In the genomic region with DNA sequence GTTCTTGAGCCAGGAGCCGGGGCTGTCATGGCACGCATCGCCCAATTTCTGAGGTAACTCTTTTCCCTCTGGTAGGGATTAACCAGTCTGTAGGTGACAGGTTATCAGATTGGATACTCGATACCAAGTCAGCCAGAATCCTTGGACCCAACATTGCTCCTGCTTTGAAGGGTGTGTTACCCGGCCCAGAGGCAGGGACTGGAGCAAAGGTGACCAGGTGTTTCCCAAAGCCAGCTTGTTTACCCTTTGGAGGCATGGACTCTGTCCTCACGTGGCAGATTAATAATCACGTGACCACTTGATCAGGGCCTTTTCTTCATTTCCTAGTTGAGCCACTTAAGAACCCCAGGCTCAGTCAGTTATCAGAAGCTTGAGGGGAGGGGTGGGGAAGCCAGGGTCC, we compare ENCODE assay signal across 12 mouse cellular contexts. TPM values are rescaled to one million over a fixed set of nuclear protein-coding genes. Genes with fewer than 3 reads are reported as not detected.
DNase-seq lines count a peak whose midpoint lies in the region; ATAC-seq and TF ChIP-seq lines count a peak whose summit lies in the region.
"Had no signal": no experiment of that assay in that cellular context is flagged by ENCODE, and none has a peak within 500 bp of the region (broad histone marks: within the 10 kb centered on the region; RNA-seq: fewer than 3 reads in every experiment).

No protein-coding gene starts in this region.

- H3K4me2 ChIP-seq in hindbrain, embryonic 13.5 days = peak overlapping the region; percentile 77
- no peak overlapping the region for H3K4me2 ChIP-seq in hindbrain, embryonic 11.5 days (replicated peaks; ENCODE audit: low read depth, low read length)
- H3K4me2 ChIP-seq in kidney, postnatal 0 days (ENCODE audit: low read length) = peak overlapping the region; percentile 87
- H3K4me2 ChIP-seq in midbrain, embryonic 13.5 days (replicated peaks) = no peak overlapping the region; the same call in 1 of the 2 replicates

- H3K27ac ChIP-seq in hindbrain, embryonic 13.5 days = no peak overlapping the region
- H3K27ac ChIP-seq in hindbrain, embryonic 11.5 days (ENCODE audit: low read depth, low read length) = no peak overlapping the region
- H3K27ac ChIP-seq in brown adipose tissue, adult 24 weeks (replicated peaks; ENCODE audit: low read depth, low read length) = no peak overlapping the region
- no peak overlapping the region for H3K27ac ChIP-seq in kidney, postnatal 0 days
- no peak overlapping the region for H3K27ac ChIP-seq in midbrain, embryonic 13.5 days
- no peak overlapping the region for H3K27ac ChIP-seq in cerebellum, adult 2 months (ENCODE audit: insufficient read depth, low read length)

- H3K36me3 ChIP-seq in hindbrain, embryonic 13.5 days = peaks cover 46% of the 10 kb centered on the region
- peaks cover 2% of the 10 kb centered on the region; the same call in 1 of the 2 replicates for H3K36me3 ChIP-seq in hindbrain, embryonic 11.5 days (ENCODE audit: control insufficient read depth, insufficient read depth, low read length)
- peaks cover 33% of the 10 kb centered on the region for H3K36me3 ChIP-seq in kidney, postnatal 0 days (ENCODE audit: insufficient read depth, low read length)
- peaks cover 48% of the 10 kb centered on the region for H3K36me3 ChIP-seq in midbrain, embryonic 13.5 days

- peak overlapping the region; percentile 77; the same call in 1 of the 2 replicates for H3K4me3 ChIP-seq in hindbrain, embryonic 13.5 days
- no peak overlapping the region for H3K4me3 ChIP-seq in hindbrain, embryonic 11.5 days (ENCODE audit: low read depth, low read length)
- H3K4me3 ChIP-seq in brown adipose tissue, adult 24 weeks (ENCODE audit: insufficient read depth, low read depth, low read length) = peak overlapping the region; percentile 95; the same call in 1 of the 2 replicates
- H3K4me3 ChIP-seq in kidney, postnatal 0 days (replicated peaks; ENCODE audit: low read depth, low read length) = no peak overlapping the region
- H3K4me3 ChIP-seq in midbrain, embryonic 13.5 days (replicated peaks) = peak overlapping the region; percentile 84
- H3K4me3 ChIP-seq in cerebellum, adult 2 months (replicated peaks; ENCODE audit: insufficient read depth, low read depth, low read length) = no peak overlapping the region

- no peaks in the 10 kb centered on the region for H3K9me3 ChIP-seq in hindbrain, embryonic 13.5 days
- H3K9me3 ChIP-seq in hindbrain, embryonic 11.5 days (ENCODE audit: control insufficient read depth, low read length) = no peaks in the 10 kb centered on the region
- no peaks in the 10 kb centered on the region for H3K9me3 ChIP-seq in kidney, postnatal 0 days (replicated peaks; ENCODE audit: low read length)
- H3K9me3 ChIP-seq in midbrain, embryonic 13.5 days = no peaks in the 10 kb centered on the region

- H3K27me3 ChIP-seq in hindbrain, embryonic 13.5 days = peaks cover 21% of the 10 kb centered on the region
- 0 out of 2 replicates have a peak, but pooled peaks cover 2% of the 10 kb centered on the region for H3K27me3 ChIP-seq in hindbrain, embryonic 11.5 days (ENCODE audit: control insufficient read depth, insufficient read depth, low read length)
- H3K27me3 ChIP-seq in kidney, postnatal 0 days (ENCODE audit: insufficient read depth, low read length) = no peaks in the 10 kb centered on the region
- H3K27me3 ChIP-seq in midbrain, embryonic 13.5 days = peaks cover 21% of the 10 kb centered on the region
- no peaks in the 10 kb centered on the region for H3K27me3 ChIP-seq in cerebellum, adult 2 months (ENCODE audit: control insufficient read depth, insufficient read depth, low read length)

- ATAC-seq in hindbrain, embryonic 13.5 days (ENCODE audit: low FRiP score) = no peak
- no peak for ATAC-seq in hindbrain, embryonic 11.5 days (ENCODE audit: low FRiP score)
- ATAC-seq in kidney, postnatal 0 days (replicated peaks; ENCODE audit: low FRiP score, low read depth) = no peak
- ATAC-seq in midbrain, embryonic 13.5 days = no peak
- ATAC-seq: activated CD4-positive, CD25-positive, alpha-beta regulatory T cell, adult 4 months had no signal

- H3K9ac ChIP-seq in hindbrain, embryonic 13.5 days = peak overlapping the region; percentile 96
- H3K9ac ChIP-seq in hindbrain, embryonic 11.5 days (ENCODE audit: low read depth, low read length) = no peak overlapping the region
- no peak overlapping the region for H3K9ac ChIP-seq in kidney, postnatal 0 days (ENCODE audit: low read depth, low read length)
- H3K9ac ChIP-seq in midbrain, embryonic 13.5 days (replicated peaks) = peak overlapping the region; percentile 91; the same call in 1 of the 2 replicates

- TF ChIP-seq CTCF in kidney, postnatal 0 days (IDR thresholded peaks at IDR 0.05; ENCODE audit: low read depth) = no peak
- no peak for TF ChIP-seq CTCF in cerebellum, adult 2 months (IDR thresholded peaks at IDR 0.05; ENCODE audit: borderline replicate concordance, insufficient read depth, low read depth, low read length)

- no peak for TF ChIP-seq POLR2A in cerebellum, adult 2 months (IDR thresholded peaks at IDR 0.05; ENCODE audit: borderline replicate concordance, insufficient read depth, low read length)

- DNase-seq in hindbrain, embryonic 11.5 days (ENCODE audit: low spot score) = no peak
- DNase-seq in kidney, postnatal 0 days (ENCODE audit: low spot score) = no peak
- DNase-seq in right cerebral cortex, postnatal 4 days = no peak
- DNase-seq in cerebellum, adult 2 months = no peak
- DNase-seq in cerebellum, adult 11 months = no peak
- DNase-seq: layer of hippocampus, adult 9-11 months; retina, postnatal 1 day; thymus, adult 18-20 months had no signal

- peaks cover 40% of the 10 kb centered on the region for H3K4me1 ChIP-seq in hindbrain, embryonic 13.5 days (replicated peaks)
- peaks cover 4% of the 10 kb centered on the region; the same call in 1 of the 2 replicates for H3K4me1 ChIP-seq in hindbrain, embryonic 11.5 days (replicated peaks; ENCODE audit: control insufficient read depth, insufficient read depth, low read length)
- H3K4me1 ChIP-seq in brown adipose tissue, adult 24 weeks (ENCODE audit: control insufficient read depth, insufficient read depth, insufficient read length, low read length) = peaks cover 10% of the 10 kb centered on the region
- peaks cover 21% of the 10 kb centered on the region for H3K4me1 ChIP-seq in kidney, postnatal 0 days (replicated peaks; ENCODE audit: insufficient read depth, low read length)
- peaks cover 36% of the 10 kb centered on the region for H3K4me1 ChIP-seq in midbrain, embryonic 13.5 days (replicated peaks)
- peaks cover 9% of the 10 kb centered on the region for H3K4me1 ChIP-seq in cerebellum, adult 2 months (ENCODE audit: control insufficient read depth, insufficient read depth, low read length)

- WGBS in hindbrain, embryonic 13.5 days = 91% methylated on average over 7 of the region's 7 CpGs
- WGBS in hindbrain, embryonic 11.5 days = 92% methylated on average over 7 of the region's 7 CpGs
- WGBS in kidney, postnatal 0 days = 85% methylated on average over 7 of the region's 7 CpGs
- WGBS in midbrain, embryonic 13.5 days = 88% methylated on average over 7 of the region's 7 CpGs
- 84% methylated on average over 7 of the region's 7 CpGs for WGBS in cerebellum, adult 2 months

RNA-seq across cellular contexts. Expression of a gene that starts 1.5 kb away (rescaled TPM):
- polyA plus RNA-seq in hindbrain, embryonic 13.5 days (2015; fragmentation: Nextera tagmentation; extraction: Ambion mirVana) = 6.1 and 6.2 TPM in 2 replicates
- polyA plus RNA-seq in hindbrain, embryonic 11.5 days (2014; fragmentation: Nextera tagmentation; extraction: Ambion mirVana) = 5.7 and 7.4 TPM in 2 replicates
- polyA plus RNA-seq in brown adipose tissue, adult 24 weeks (2012; ENCODE audit: insufficient read depth, insufficient read length, missing spikeins) = 11.2 and 13.3 TPM in 2 replicates
- polyA plus RNA-seq in kidney, postnatal 0 days (2015; fragmentation: Nextera tagmentation; extraction: Ambion mirVana) = 26.5 and 29.3 TPM in 2 replicates
- 4.5 and 4.7 TPM in 2 replicates for polyA plus RNA-seq in midbrain, embryonic 13.5 days (2015; fragmentation: Nextera tagmentation; extraction: Ambion mirVana)
- polyA plus RNA-seq in cerebellum, adult 2 months (2012; rRNA removed) = 5.4 and 6.1 TPM in 2 replicates

RNA-seq across cellular contexts. Expression of a gene that starts 3.3 kb away (rescaled TPM):
- 106 and 110 TPM in 2 replicates for polyA plus RNA-seq in hindbrain, embryonic 13.5 days (2015; fragmentation: Nextera tagmentation; extraction: Ambion mirVana)
- polyA plus RNA-seq in hindbrain, embryonic 11.5 days (2014; fragmentation: Nextera tagmentation; extraction: Ambion mirVana) = 55.2 and 62.6 TPM in 2 replicates
- polyA plus RNA-seq in brown adipose tissue, adult 24 weeks (2012; ENCODE audit: insufficient read depth, insufficient read length, missing spikeins) = 82.7 and 96.9 TPM in 2 replicates
- polyA plus RNA-seq in kidney, postnatal 0 days (2015; fragmentation: Nextera tagmentation; extraction: Ambion mirVana) = 122 and 128 TPM in 2 replicates
- 93.1 and 100 TPM in 2 replicates for polyA plus RNA-seq in midbrain, embryonic 13.5 days (2015; fragmentation: Nextera tagmentation; extraction: Ambion mirVana)
- 135 and 139 TPM in 2 replicates for polyA plus RNA-seq in cerebellum, adult 2 months (2012; rRNA removed)

RNA-seq across cellular contexts. Expression of a gene that starts 14.5 kb away (rescaled TPM):
- polyA plus RNA-seq in hindbrain, embryonic 13.5 days (2015; fragmentation: Nextera tagmentation; extraction: Ambion mirVana) = 2.4 and 2.5 TPM in 2 replicates
- polyA plus RNA-seq in hindbrain, embryonic 11.5 days (2014; fragmentation: Nextera tagmentation; extraction: Ambion mirVana) = 4.6 and 5.4 TPM in 2 replicates
- polyA plus RNA-seq in brown adipose tissue, adult 24 weeks (2012; ENCODE audit: insufficient read depth, insufficient read length, missing spikeins) = 1.2 and 1.7 TPM in 2 replicates
- 43.8 and 47.8 TPM in 2 replicates for polyA plus RNA-seq in kidney, postnatal 0 days (2015; fragmentation: Nextera tagmentation; extraction: Ambion mirVana)
- 1.9 and 3.4 TPM in 2 replicates for polyA plus RNA-seq in midbrain, embryonic 13.5 days (2015; fragmentation: Nextera tagmentation; extraction: Ambion mirVana)
- 5.9 and 6.1 TPM in 2 replicates for polyA plus RNA-seq in cerebellum, adult 2 months (2012; rRNA removed)

RNA-seq across cellular contexts. Expression of a gene that starts 20.5 kb away (rescaled TPM):
- 11.8 and 13.0 TPM in 2 replicates for polyA plus RNA-seq in hindbrain, embryonic 13.5 days (2015; fragmentation: Nextera tagmentation; extraction: Ambion mirVana)
- polyA plus RNA-seq in hindbrain, embryonic 11.5 days (2014; fragmentation: Nextera tagmentation; extraction: Ambion mirVana) = 15.6 and 17.1 TPM in 2 replicates
- 18.3 and 19.4 TPM in 2 replicates for polyA plus RNA-seq in brown adipose tissue, adult 24 weeks (2012; ENCODE audit: insufficient read depth, insufficient read length, missing spikeins)
- polyA plus RNA-seq in kidney, postnatal 0 days (2015; fragmentation: Nextera tagmentation; extraction: Ambion mirVana) = 10.8 and 11.0 TPM in 2 replicates
- 13.0 and 13.7 TPM in 2 replicates for polyA plus RNA-seq in midbrain, embryonic 13.5 days (2015; fragmentation: Nextera tagmentation; extraction: Ambion mirVana)
- polyA plus RNA-seq in cerebellum, adult 2 months (2012; rRNA removed) = 45.7 and 47.9 TPM in 2 replicates

RNA-seq across cellular contexts. Expression of a gene that starts 22.6 kb away (rescaled TPM):
- polyA plus RNA-seq in hindbrain, embryonic 13.5 days (2015; fragmentation: Nextera tagmentation; extraction: Ambion mirVana) = not detected in 2 replicates
- polyA plus RNA-seq in hindbrain, embryonic 11.5 days (2014; fragmentation: Nextera tagmentation; extraction: Ambion mirVana) = not detected in 2 replicates
- polyA plus RNA-seq in brown adipose tissue, adult 24 weeks (2012; ENCODE audit: insufficient read depth, insufficient read length, missing spikeins) = not detected in 2 replicates
- 0.34 and 0.38 TPM in 2 replicates for polyA plus RNA-seq in kidney, postnatal 0 days (2015; fragmentation: Nextera tagmentation; extraction: Ambion mirVana)
- polyA plus RNA-seq in midbrain, embryonic 13.5 days (2015; fragmentation: Nextera tagmentation; extraction: Ambion mirVana) = 0.11 TPM in 1 of 2 replicates, not detected in the other
- not detected in 2 replicates for polyA plus RNA-seq in cerebellum, adult 2 months (2012; rRNA removed)
- polyA plus RNA-seq: activated CD4-positive, CD25-positive, alpha-beta regulatory T cell, adult 4 months had no signal

Comparison
In these comparisons a context has a peak if more than half of its experiments do, and no peak if none do; other contexts are left out.
1. H3K4me2 ChIP-seq: peak in hindbrain, embryonic 13.5 days (single experiment) and kidney, postnatal 0 days (single experiment); none in hindbrain, embryonic 11.5 days (single experiment) and midbrain, embryonic 13.5 days (single experiment).
2. H3K4me3 ChIP-seq: peak in hindbrain, embryonic 13.5 days (single experiment), brown adipose tissue, adult 24 weeks (single experiment) and midbrain, embryonic 13.5 days (single experiment); none in hindbrain, embryonic 11.5 days (single experiment), kidney, postnatal 0 days (single experiment) and cerebellum, adult 2 months (single experiment).
3. H3K9ac ChIP-seq: peak in hindbrain, embryonic 13.5 days (single experiment) and midbrain, embryonic 13.5 days (single experiment); none in hindbrain, embryonic 11.5 days (single experiment) and kidney, postnatal 0 days (single experiment).